Mouse (Mus musculus) c-Kit-positive CD71-negative TER-119-negative erythroid progenitor cells, embryonic 14.5 days (primary cell): ENCODE results near the gene Gtpbp3.
A peak's percentile ranks its signal among the peaks of the same experiment; 100 is the strongest.
"Not testable (repeated sequence)": the region's sequence is repeated elsewhere in the genome, so short reads cannot be mapped to it uniquely, and the experiment has no call there.

Source experiments
- DNase-seq: peaks from one replicate; pipeline ENCODE4 v3.0.0-alpha.2; 2013; ENCODE audit warnings: low read depth

The Gtpbp3 gene

DNA sequence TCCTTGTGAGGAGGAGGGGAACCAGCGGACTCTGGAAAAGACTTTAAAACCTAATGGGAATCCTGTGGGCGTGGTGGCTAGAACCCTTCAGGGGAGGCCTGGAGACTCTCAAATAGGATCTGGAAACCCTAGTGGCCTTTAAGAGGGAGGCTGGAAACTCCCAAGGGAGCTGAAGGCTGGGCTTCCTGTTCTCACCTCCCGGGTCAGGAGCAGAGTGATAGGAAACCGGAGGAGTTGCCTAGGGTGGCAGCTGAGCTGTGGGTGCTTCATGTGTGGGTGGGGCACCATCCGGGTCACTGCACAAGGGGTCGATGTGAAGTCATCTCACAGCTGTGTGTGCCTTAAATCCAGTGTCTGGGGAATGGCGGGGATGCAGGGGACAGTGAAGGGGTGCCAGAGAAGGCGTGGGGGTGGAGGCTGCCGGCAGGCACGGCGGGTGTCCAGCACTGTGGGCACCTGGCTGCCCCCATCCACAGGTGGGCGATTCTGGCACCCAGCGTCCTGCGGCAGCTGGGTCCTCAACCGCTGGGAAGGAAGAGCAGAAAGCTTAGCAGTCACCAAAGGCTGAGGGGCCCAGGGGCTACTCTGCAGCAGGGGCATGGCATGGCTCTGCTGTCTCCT, 10.1 kb downstream of the Gtpbp3 start:
- no peak for DNase-seq

DNA sequence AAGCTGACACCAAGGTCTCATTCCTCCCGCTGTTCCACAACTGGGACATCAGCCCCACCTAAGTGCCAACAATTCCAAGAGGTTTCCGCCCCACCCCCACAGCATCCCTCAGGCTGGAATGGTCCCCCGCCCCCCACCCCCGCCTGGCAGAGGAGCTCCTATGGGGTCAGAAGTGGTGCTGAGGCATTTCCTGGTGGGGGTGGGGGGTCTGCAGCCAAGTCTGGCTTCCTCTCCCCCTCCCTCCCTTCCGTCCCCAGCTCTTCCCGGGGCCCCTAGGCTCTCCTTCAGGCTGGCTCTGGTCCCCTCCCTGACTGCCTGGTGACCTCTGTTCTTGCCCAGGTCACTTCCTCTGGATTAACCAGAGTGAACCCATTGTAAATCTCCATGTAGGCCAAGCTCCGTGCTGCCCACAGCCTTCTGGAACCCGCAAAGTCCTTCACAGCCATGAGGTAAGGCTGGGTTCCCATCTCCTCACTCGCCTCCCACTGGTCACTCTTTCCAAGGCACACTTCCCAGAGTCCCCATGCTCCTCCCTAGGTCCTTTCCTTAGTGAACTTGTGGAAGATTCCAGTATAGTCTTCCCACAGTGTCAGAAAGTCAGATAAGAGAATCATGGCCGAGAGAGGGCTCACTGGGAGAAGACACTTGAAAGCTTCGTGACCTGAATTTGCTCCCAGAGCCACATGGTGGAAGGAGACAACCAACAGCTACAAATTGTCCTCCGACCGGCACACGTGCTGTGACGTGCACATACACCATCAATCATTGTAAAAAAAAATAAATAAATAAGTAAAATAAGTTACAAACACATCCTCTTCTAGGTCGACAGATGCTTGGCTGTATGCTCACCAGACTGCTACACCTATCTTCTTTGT, 11.2 kb downstream of the Gtpbp3 start:
- no peak for DNase-seq

DNA sequence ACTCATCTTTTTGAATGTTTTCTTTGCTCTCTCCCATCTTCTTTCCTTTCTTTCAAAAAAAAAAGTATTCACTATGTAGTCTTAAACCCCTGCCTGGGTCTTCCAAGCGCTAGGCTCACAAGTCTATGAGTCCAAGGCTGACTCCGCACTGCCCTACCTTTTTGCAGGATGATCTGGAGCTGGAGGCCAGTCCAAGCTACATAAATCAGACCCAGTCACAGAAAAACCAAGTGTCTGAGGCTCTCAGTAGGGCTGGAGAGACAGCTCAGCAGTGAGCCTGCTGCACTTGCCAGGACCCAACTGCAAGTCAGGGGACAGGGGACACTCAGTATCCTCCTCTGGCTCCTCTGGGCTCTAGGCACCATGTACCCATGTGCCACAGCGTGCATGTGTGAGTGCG, 16.4 kb downstream of the Gtpbp3 start:
- no peak for DNase-seq

DNA sequence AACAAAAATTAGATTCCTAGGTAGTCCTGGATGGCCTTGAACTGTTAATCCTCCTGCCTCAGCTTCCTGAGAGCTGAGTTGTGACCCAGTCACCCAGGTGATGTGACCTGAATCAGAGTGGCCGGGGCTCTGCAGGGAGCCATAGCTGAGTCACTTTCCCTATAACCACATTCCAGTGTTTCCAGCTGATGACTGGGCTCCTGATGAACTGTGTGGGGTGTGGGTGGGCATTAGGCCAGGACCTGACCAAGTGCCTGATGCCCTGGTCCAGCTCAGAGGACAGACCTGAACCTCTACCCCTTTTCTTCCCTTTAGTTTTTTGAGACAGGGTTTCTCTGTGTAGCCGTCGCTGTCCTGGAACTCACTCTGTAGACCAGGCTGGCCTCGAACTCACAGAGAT, 17.4 kb downstream of the Gtpbp3 start:
- no peak for DNase-seq

DNA sequence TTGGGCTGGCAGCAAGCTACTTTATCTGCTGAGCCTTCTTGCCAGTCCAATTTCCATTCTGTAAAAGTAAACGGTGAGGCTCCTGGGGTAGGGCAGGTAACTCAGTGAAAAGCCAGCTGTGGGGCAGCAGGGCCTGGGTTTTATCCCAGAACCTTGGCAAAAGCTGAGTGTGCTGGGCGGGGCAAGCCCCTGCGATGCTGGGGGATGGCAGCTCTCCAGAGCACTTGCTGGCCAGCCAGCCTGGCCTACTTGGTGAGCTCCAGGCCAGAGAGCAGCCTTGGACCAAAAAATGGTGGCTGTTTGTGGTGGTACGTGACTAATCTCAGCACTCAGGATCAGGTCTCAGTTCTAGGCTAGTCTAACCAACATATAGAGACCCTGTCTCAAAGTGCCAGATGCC, 18.1 kb downstream of the Gtpbp3 start:
- DNase-seq, result no peak

DNA sequence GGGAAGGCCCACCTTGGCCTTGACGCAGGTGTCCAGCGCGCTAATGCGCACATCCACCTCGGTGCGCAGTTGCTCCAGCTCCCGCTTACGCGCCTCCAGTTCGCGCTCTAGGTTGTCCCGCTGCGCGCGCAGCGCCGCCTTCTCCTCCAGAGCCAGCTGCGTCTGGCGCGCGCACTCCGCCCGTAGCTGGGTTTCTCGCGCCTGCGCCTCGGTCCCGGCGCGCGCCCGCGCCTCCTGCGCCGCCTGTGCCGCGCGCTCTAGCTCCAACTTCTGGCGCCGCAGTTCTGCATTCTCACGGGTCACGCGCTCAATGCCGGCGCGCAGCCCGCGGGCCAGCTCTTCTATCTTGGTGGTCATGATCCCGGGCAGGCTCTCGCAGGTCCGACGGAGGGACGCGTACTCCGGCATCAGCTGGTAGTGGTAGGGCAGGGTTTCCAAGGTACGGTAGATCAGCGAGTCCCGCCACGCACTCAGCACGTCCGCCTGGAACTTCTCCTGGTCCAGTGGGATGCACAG, 19.7 kb downstream of the Gtpbp3 start:
- DNase-seq, result peak; percentile 65

DNA sequence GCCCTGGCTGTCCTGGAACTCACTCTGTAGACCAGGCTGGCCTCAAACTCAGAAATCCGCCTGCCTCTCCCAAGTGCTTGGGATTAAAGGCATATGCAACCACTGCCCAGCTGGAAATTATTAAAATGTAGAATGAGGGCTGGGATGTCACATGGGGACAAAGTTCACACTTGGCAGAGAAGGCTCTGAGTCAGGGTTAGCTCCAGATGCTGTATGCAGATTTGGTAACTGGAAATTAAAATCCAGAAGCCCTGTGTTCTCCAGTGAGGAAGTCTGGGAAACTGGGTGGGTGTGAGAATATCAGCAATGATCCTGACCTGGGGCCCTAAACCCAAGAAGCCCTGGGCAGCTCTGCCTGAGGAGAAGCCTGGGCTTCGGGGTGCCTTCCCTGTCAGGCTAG, 21.4 kb downstream of the Gtpbp3 start:
- DNase-seq, result no peak

DNA sequence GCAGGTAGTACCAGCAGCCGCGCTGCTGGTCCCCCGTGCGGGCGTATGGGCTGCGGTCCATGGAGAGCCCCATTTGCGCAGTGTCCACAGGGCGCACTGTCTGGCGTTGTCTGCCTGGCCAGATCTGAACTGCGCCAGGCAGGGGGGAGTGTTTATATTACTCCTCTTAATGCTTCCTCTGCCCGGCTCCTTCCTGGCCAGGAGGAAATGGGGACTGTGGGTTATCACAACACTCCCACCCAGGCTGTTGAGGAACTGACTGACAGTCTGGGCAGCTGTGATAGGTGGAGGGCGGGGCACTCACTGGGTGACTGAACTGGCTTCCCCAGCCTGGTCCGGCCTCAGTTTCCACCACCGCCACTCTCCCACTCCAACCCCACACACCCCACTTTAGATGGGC, 23.7 kb downstream of the Gtpbp3 start, which contains the start of gene Plvap:
TSS of gene Plvap (minus strand) at position 109 of the 400 bp plus-strand sequence.
- DNase-seq, result peak; percentile 52

DNA sequence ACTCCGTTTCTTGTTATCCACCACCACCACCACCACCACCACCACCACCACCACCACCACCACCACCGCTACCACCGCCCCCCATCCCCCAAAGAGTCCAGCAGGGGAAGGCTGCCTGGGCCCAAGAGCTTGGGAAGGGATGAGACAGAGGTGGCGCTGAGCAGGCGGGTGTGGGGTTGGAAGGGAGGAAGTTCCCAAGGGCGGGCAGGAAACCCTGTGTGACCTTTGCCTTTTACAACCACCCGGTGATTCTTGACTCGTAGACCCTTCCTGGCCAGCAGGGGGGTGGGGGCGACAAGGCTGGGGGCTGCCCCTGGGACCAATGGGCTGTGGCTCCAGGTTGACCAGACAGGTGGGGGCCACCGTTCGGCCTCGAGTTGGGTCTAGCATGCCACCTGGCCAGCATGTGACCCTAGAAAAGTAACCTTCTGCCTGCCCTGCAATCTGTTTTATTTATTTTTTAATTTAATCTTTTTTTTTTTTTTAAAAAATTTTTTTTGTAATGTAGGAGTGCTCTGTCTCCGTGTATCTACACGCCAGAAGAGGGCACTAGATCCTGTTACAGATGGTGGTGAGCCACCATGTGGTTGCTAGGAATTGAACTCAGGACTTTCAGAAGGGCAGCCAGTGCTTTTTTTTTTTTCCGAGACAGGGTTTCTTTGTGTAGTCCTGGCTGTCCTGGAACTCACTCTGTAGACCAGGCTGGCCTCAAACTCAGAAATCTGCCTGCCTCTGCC, 25.3 kb downstream of the Gtpbp3 start:
- DNase-seq, result no peak

DNA sequence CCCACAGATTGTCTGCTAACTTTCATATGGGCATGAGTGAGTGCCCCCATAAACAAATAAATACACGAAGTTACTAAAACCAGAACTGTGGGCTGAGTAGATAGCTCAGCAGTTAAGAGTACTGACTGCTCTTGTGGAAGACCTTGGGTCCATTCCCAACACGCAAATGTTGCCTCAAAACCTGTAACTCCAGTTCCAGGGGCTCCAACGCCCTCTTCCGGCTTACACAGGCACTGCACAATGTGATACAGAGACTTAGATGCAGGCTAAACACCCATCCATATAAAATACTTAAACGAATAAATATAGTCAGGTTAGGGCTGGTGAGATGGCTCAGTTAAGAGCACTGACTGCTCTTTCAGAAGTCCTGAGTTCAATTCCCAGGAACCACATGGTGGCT, 27.1 kb downstream of the Gtpbp3 start:
- no peak for DNase-seq

DNA sequence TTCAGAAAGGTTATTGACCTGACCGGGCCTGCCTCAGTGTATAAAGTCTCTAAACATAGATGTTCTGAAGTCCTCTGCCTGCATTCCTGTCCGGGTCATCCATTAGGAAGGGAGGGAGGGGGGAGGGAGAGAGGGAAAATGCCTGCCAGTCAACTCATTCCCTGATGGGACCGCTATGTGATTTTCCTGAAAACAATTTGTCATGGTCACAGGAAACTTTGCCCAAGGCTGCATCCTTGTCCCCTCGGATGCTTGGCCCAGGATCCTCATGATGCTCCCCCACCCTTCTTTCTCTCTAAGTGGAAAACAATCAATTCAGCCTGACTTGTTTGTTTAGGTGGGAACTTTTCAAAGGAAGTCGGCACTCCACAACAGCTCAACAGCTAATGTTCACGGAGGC, 28.9 kb downstream of the Gtpbp3 start:
- DNase-seq, result no peak

DNA sequence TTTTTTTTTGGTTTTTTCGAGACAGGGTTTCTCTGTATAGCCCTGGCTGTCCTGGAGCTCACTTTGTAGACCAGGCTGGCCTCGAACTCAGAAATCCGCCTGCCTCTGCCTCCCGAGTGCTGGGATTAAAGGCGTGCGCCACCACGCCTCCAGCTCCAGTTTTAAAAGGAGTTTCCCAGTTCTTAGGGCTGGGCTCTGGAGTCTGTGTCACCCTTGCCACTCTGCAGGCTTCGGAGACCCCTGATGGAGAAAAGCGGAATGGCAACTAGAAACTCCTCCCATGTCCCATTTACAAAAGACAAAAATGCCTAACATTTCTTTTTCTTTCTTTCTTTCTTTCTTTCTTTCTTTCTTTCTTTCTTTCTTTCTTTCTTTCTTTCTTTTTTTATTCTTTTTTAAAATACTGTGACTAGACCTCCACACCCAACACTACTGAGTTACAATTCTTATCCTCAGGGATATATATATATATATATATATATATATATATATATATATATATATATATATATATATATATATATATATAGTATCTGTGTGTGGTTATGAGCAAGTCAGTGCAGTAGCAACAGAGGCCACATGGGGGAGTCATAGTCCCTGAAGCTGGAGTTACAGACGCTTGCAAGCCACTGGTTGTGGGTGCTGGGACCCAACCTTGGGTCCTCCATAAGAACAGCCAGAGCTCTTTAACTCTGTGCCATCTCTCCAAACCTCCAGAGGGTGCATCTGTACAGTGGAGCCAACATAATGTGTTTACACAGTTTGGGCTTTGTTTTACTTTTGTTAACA, 31.3 kb downstream of the Gtpbp3 start:
- peak; percentile 65 for DNase-seq

DNA sequence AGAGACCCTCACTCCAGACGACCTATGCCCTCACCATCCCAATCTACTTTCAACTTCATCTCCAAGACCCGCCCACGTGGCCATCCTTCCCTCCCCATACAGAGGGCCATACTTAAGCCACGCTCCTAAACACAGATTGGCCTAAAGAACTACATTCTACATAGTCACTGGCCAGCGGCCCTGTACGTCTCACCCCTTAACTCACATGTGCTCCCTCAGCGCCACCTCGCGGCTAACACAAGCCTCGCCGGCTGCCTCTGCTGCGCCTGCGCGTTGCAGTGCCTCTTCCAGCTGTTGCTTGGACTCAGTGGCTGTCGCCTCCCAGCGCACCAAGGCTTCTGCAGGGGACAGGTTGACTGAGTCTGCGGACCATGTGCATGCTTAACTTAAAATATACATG, 33.7 kb downstream of the Gtpbp3 start:
- DNase-seq, result peak; percentile 93

DNA sequence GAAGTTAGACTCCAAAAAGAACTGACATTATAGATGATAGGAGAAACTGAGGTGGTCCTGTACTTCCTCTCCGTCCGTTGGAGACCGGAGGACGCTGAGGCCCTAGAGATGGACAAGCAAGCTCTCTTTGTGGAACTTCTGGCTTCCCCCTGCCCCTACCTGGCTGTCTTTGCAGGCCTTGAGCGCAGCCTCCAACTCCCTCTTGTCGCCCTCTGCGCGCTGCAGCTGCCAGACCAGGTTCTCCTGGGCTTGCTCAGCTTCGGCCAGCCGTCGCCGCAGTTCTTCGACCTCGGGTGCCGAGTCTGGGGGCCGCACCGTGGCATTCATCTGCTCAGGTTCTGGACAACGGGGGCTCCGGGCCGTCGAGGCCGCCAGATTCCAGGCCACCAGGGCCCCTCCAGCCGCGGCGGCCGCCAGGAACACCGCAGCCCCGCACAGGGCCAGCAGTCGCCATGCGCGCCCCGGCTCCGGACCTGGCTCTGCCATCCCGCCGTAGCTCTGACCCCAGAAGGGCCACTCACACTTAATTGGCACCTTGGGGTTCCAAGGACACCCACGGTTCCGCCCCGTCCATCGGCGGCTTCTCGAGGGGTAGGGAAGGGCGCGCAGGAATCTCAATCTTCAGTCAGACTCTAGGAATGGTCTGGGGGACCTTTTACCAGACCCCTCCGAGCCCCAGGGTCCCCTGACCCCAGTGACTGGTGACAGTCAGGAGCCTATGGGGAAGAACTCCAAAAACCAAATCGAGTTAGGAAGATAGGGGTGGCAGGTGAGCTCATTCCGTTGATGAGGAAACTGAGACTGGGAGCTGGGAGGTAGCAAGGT, 37.5 kb downstream of the Gtpbp3 start, which contains the start of gene Ccdc194:
TSS of gene Ccdc194 (minus strand) at position 486 of the 825 bp plus-strand sequence.
- no peak for DNase-seq

DNA sequence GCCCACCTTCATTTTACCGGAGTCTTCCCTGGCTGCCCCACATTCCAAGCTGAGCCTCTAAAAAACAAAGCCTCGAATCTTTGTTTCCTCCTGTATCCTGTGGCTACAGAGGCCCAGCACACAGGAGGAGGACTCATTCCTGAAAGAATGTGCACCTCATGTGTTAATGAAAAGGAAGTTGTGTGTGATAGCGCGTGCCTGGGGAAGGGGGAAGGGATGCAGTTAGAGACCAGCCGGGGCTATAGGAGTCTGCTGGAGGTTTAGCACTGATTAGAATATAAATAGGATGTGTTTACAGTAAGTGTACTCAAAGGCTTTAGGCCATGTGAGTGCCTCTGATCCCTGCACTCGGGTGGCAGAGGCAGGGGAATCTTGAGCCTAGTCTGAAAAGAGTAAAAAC, 38.4 kb downstream of the Gtpbp3 start:
- DNase-seq, result no peak

DNA sequence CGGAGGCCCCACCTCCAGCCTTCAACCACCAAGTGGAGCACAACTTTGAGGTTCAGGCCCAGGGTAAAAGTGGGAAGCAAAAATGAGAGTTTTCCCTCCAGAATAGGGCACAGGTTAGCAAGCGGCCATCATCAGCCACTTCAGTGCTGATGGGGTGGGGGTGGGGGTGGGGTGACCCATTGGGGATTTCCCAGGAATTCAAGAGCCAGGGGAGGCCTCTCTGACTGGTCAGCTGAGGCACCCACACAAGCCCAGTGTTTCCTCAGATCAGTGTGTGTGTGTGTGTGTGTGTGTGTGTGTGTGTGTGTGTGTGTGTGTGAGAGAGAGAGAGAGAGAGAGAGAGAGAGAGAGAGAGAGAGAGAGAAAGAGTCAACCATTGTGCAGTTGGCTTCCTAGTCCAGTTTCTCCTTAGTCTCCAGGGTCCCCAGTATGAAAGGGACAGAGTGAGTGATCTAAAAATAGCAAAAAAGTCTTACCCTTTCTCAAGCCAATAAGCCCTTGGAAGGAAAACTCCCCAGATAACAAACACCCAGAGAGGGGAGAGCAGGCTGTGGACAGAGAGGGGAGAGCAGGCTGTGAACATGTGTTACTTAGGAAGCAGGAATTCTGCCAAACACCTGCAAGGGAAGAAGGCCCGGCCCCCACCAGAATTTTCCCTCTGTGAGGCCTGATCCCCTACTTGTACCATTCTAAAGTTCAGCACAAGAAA, 39.4 kb downstream of the Gtpbp3 start:
- no peak for DNase-seq

DNA sequence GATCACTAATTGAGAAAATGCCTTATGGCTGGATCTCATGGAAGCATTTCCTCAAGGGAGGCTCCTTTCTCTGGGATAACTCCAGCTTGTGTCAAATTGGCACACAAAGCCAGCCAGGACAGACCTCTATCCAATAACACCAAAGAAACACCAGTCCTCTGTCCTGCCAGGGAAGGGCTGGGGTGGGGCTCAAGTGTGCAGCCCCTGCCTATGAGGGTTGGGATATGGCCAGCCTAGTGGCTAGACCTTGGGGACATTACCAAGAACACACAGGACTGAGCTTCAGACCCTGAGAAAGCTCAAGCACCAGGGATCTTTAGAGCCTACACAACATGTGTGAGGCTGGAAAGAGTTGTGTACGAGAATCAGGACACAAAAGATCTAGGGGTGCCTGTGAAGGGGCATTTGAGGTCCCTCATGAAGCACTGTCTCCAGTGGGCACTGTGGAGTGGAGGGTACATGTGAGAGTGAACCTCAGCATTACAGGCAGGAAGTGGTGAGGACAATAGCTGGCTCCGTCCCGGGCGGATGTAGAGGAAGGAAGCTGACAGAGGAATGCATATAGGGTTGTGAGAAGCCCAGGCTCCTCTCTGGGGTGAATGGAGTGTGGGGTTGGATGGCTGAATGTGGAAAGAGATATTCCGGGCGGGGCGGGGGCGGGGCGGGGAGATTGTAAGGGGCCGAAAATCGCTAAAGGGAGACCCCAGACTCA, 40.6 kb downstream of the Gtpbp3 start:
- DNase-seq, result no peak

DNA sequence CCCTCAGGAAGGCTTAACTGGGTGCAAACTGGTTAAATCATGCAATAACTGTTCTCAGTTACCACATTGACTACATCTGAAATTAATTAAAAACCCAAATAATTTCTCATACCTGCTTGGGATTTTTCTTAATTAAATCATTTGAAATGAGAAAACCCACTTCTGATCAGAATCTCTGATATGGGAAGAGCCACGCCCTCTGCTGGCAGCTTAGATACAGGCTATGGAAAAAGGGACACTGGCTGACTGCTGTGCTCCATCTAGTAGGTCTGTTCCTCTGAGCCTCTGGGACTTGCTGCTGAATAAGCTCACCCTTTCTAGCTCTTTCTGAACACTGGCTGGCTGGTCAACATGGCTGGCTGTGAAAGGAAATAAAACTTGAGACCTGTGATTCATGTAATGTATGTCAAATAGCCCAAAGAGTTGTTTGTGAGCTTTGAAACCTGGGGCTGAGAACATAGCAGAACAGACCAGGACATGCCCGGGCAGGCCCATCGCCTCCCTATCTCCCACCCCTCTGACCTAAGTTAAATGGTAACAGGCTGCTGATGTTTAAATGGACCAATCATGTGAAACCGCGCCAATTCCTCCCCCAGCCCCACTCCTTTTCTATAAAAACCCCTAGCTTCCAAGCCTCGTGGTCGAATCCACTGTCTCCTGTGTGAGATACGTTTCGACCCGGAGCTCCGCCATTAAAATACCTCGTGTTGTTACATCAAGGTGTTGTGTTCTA, 43.0 kb downstream of the Gtpbp3 start:
- DNase-seq, result not testable (repeated sequence)
